In the genomic region with DNA sequence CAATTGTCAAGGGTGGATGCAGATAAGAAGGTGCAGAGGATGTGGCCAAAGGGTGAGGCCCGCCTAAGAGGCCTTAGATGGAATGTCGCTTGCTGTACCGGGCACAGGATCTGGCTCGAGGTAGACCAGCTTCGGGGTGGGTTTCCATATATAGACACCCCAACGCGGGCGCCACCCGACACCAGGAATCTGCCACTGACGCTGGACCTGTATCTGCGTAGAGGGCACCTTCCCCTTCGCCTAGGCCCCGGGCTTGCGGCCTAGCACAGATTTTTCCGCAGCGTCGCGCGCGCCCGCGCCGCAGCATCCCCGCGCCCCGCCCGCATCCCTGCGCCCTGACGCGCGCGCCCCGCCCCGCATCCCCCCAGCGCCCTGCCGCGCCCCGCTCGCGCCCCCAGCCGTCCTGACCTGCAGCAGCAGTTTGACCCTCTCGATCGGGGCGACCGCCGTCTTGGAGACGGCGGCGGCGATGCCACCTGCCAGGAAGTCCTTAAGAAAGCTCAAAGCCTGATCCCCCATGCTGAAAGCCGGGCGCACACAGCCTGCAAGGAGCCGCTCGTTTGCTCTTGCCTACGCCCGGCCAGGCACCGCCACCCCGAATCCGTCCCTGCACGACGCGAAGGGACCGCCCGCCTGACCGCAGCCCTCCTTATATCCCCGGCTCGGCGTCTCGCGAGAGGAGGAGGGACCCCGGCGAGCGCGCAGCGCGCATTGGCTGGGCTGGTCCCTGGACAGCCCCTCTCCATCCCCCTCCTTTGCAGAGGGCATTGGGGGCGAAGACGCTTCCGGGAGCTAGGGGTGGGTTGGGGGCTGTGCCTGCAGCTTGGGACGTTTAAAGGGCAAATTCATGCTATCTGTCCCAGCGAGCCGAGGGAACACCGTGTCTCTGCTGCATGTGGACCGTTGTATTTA, we compare ENCODE assay signal across 8 mouse cellular contexts. TPM values are rescaled to one million over a fixed set of nuclear protein-coding genes. Genes with fewer than 3 reads are reported as not detected.
A peak's percentile ranks its signal among the peaks of the same experiment; 100 is the strongest.
DNase-seq lines count a peak whose midpoint lies in the region; ATAC-seq and TF ChIP-seq lines count a peak whose summit lies in the region.

A gene (minus strand): TSS at position 881 of the 912 bp plus-strand sequence.

- 0 out of 2 replicates have a peak, but pooled peaks cover 5% of the 10 kb centered on the region for H3K27me3 ChIP-seq in forebrain, embryonic 12.5 days
- no peaks in the 10 kb centered on the region for H3K27me3 ChIP-seq in heart, postnatal 0 days (ENCODE audit: control insufficient read depth, insufficient read depth, low read length)
- no peaks in the 10 kb centered on the region for H3K27me3 ChIP-seq in liver, embryonic 16.5 days (ENCODE audit: control insufficient read depth, insufficient read depth, low read depth, low read length)
- no peaks in the 10 kb centered on the region for H3K27me3 ChIP-seq in neural tube, embryonic 13.5 days
- H3K27me3 ChIP-seq in testis, adult 2 months (ENCODE audit: control insufficient read depth, insufficient read depth, low read length) = no peaks in the 10 kb centered on the region; the same call in 1 of the 2 replicates

- H3K4me3 ChIP-seq in forebrain, embryonic 12.5 days (replicated peaks) = peak within 1 kb of the TSS; percentile 73
- H3K4me3 ChIP-seq in heart, postnatal 0 days (ENCODE audit: low read depth, low read length) = peak within 1 kb of the TSS; percentile 77
- H3K4me3 ChIP-seq in liver, embryonic 16.5 days (ENCODE audit: low read depth, low read length) = peak within 1 kb of the TSS; percentile 70
- peak within 1 kb of the TSS; percentile 79 for H3K4me3 ChIP-seq in neural tube, embryonic 13.5 days
- H3K4me3 ChIP-seq in testis, adult 2 months (ENCODE audit: control insufficient read depth, low read depth, low read length) = peak within 1 kb of the TSS; percentile 85

- H3K9me3 ChIP-seq in forebrain, embryonic 12.5 days = no peaks in the 10 kb centered on the region
- H3K9me3 ChIP-seq in heart, postnatal 0 days (replicated peaks; ENCODE audit: control insufficient read depth, low read length) = no peaks in the 10 kb centered on the region
- no peaks in the 10 kb centered on the region for H3K9me3 ChIP-seq in liver, embryonic 16.5 days (replicated peaks; ENCODE audit: control insufficient read depth, low read length)
- H3K9me3 ChIP-seq in neural tube, embryonic 13.5 days = no peaks in the 10 kb centered on the region

- H3K27ac ChIP-seq in forebrain, embryonic 12.5 days = peak within 1 kb of the TSS; percentile 98
- peak within 1 kb of the TSS; percentile 99 for H3K27ac ChIP-seq in heart, postnatal 0 days (ENCODE audit: low read depth)
- peak within 1 kb of the TSS; percentile 62 for H3K27ac ChIP-seq in liver, embryonic 16.5 days (ENCODE audit: low read length)
- peak within 1 kb of the TSS; percentile 99 for H3K27ac ChIP-seq in neural tube, embryonic 13.5 days (replicated peaks)
- H3K27ac ChIP-seq in testis, adult 2 months (ENCODE audit: control insufficient read depth, insufficient read depth, low read depth, low read length) = peak within 1 kb of the TSS; percentile 49

- DNase-seq in c-Kit-positive CD71-negative TER-119-negative erythroid progenitor cells, embryonic 14.5 days (ENCODE audit: low read depth) = peak; percentile 81
- DNase-seq in heart, postnatal 0 days (ENCODE audit: low spot score) = peak; percentile 96
- DNase-seq in kidney, postnatal 4 days = peak; percentile 98 to 99

- H3K4me1 ChIP-seq in forebrain, embryonic 12.5 days = peaks cover 34% of the 10 kb centered on the region
- H3K4me1 ChIP-seq in heart, postnatal 0 days (ENCODE audit: control insufficient read depth, insufficient read depth) = peaks cover 29% of the 10 kb centered on the region
- H3K4me1 ChIP-seq in liver, embryonic 16.5 days (ENCODE audit: control insufficient read depth, low read depth, low read length) = peaks cover 10% of the 10 kb centered on the region
- peaks cover 47% of the 10 kb centered on the region for H3K4me1 ChIP-seq in neural tube, embryonic 13.5 days (replicated peaks)
- peaks cover 13% of the 10 kb centered on the region for H3K4me1 ChIP-seq in testis, adult 2 months (ENCODE audit: control insufficient read depth, insufficient read depth, low read length)

- TF ChIP-seq POLR2A in testis, adult 2 months (IDR thresholded peaks at IDR 0.05; ENCODE audit: control insufficient read depth, low read depth, low read length) = peak; percentile 95

- TF ChIP-seq CTCF in heart, postnatal 0 days (IDR thresholded peaks at IDR 0.05; ENCODE audit: low read depth) = no peak; the same call in 1 of the 2 replicates
- TF ChIP-seq CTCF in testis, adult 2 months (IDR thresholded peaks at IDR 0.05; ENCODE audit: control insufficient read depth, insufficient read depth, insufficient replicate concordance, low read depth, low read length) = no peak

- ATAC-seq in CD4-positive, CD25-positive, alpha-beta regulatory T cell, adult 4 months = peak; percentile 92
- peak; percentile 100 for ATAC-seq in forebrain, embryonic 12.5 days (ENCODE audit: low FRiP score)
- ATAC-seq in heart, postnatal 0 days (ENCODE audit: insufficient read depth, low read depth) = peak; percentile 90
- peak; percentile 93 for ATAC-seq in liver, embryonic 16.5 days (ENCODE audit: low read depth)
- peak; percentile 98 for ATAC-seq in neural tube, embryonic 13.5 days (ENCODE audit: low read depth)

- under 1% methylated on average over 79 of the region's 84 CpGs for WGBS in forebrain, embryonic 12.5 days
- under 1% methylated on average over 78 of the region's 84 CpGs for WGBS in heart, postnatal 0 days
- WGBS in liver, embryonic 16.5 days (ENCODE audit: insufficient replicate concordance) = under 1% methylated on average over 84 of the region's 84 CpGs
- under 1% methylated on average over 81 of the region's 84 CpGs for WGBS in neural tube, embryonic 13.5 days

- TF ChIP-seq EP300 in heart, postnatal 0 days (IDR thresholded peaks at IDR 0.05; ENCODE audit: low read depth) = peak; percentile 100

- peak within 1 kb of the TSS; percentile 92 for H3K9ac ChIP-seq in forebrain, embryonic 12.5 days
- peak within 1 kb of the TSS; percentile 97 for H3K9ac ChIP-seq in heart, postnatal 0 days (replicated peaks; ENCODE audit: low read depth, low read length)
- H3K9ac ChIP-seq in liver, embryonic 16.5 days (ENCODE audit: low read depth, low read length) = peak within 1 kb of the TSS; percentile 60
- peak within 1 kb of the TSS; percentile 93 for H3K9ac ChIP-seq in neural tube, embryonic 13.5 days

- peak within 1 kb of the TSS; percentile 65 for H3K4me2 ChIP-seq in forebrain, embryonic 12.5 days
- H3K4me2 ChIP-seq in heart, postnatal 0 days (ENCODE audit: low read depth, low read length) = peak within 1 kb of the TSS; percentile 67
- peak within 1 kb of the TSS; percentile 71 for H3K4me2 ChIP-seq in liver, embryonic 16.5 days (ENCODE audit: low read depth, low read length)
- H3K4me2 ChIP-seq in neural tube, embryonic 13.5 days = peak within 1 kb of the TSS; percentile 91

- H3K36me3 ChIP-seq in forebrain, embryonic 12.5 days (replicated peaks) = peaks cover 35% of the 10 kb centered on the region
- peaks cover 41% of the 10 kb centered on the region for H3K36me3 ChIP-seq in heart, postnatal 0 days (replicated peaks; ENCODE audit: control insufficient read depth, insufficient read depth, low read length)
- H3K36me3 ChIP-seq in liver, embryonic 16.5 days (ENCODE audit: control insufficient read depth, insufficient read depth) = no peaks in the 10 kb centered on the region; the same call in 1 of the 2 replicates
- peaks cover 36% of the 10 kb centered on the region for H3K36me3 ChIP-seq in neural tube, embryonic 13.5 days
- no peaks in the 10 kb centered on the region for H3K36me3 ChIP-seq in testis, adult 2 months (ENCODE audit: control insufficient read depth, insufficient read depth, low read length)

RNA-seq across cellular contexts. Expression of the gene that starts here (rescaled TPM):
- 100 to 1,000 TPM; 140 to 213 TPM for polyA plus RNA-seq in CD4-positive, CD25-positive, alpha-beta regulatory T cell, adult 4 months (2017; shearing (Covaris generic))
- polyA plus RNA-seq in forebrain, embryonic 12.5 days (2016; fragmentation: Nextera tagmentation; extraction: Ambion mirVana) = 448 and 462 TPM in 2 replicates
- 6,222 and 7,450 TPM in 2 replicates for total RNA-seq in heart, postnatal 0 days (2014; rRNA removed; ENCODE audit: low replicate concordance)
- polyA plus RNA-seq in heart, postnatal 0 days (2015; fragmentation: Nextera tagmentation; extraction: Ambion mirVana) = 6,522 and 6,528 TPM in 2 replicates
- polyA plus RNA-seq in liver, embryonic 16.5 days (2015; fragmentation: Nextera tagmentation; extraction: Ambion mirVana) = 87.9 and 92.4 TPM in 2 replicates
- 856 and 869 TPM in 2 replicates for polyA plus RNA-seq in neural tube, embryonic 13.5 days (2015; fragmentation: Nextera tagmentation; extraction: Ambion mirVana)
- 34.6 and 39.0 TPM in 2 replicates for polyA plus RNA-seq in testis, adult 2 months (2012; rRNA removed)

Comparison
In these comparisons a context has a peak if more than half of its experiments do, and no peak if none do; other contexts are left out.
1. Peak in every context shown above with its lines: DNase-seq, ATAC-seq, H3K4me3 ChIP-seq and H3K27ac ChIP-seq.
2. H3K27ac ChIP-seq: peak in every context shown above with its lines; median percentile 99 in heart, postnatal 0 days; 99 in neural tube, embryonic 13.5 days; 98 in forebrain, embryonic 12.5 days; 62 in liver, embryonic 16.5 days; 49 in testis, adult 2 months.